Mouse (Mus musculus): ENCODE measurements around the gene Lpar2. TPM values are rescaled to one million over a fixed set of nuclear protein-coding genes. Genes with fewer than 3 reads are reported as not detected.

The Lpar2 gene
- 0.69 and 0.75 TPM in 2 replicates for polyA plus RNA-seq (2015; fragmentation: Nextera tagmentation; extraction: Ambion mirVana)

DNA sequence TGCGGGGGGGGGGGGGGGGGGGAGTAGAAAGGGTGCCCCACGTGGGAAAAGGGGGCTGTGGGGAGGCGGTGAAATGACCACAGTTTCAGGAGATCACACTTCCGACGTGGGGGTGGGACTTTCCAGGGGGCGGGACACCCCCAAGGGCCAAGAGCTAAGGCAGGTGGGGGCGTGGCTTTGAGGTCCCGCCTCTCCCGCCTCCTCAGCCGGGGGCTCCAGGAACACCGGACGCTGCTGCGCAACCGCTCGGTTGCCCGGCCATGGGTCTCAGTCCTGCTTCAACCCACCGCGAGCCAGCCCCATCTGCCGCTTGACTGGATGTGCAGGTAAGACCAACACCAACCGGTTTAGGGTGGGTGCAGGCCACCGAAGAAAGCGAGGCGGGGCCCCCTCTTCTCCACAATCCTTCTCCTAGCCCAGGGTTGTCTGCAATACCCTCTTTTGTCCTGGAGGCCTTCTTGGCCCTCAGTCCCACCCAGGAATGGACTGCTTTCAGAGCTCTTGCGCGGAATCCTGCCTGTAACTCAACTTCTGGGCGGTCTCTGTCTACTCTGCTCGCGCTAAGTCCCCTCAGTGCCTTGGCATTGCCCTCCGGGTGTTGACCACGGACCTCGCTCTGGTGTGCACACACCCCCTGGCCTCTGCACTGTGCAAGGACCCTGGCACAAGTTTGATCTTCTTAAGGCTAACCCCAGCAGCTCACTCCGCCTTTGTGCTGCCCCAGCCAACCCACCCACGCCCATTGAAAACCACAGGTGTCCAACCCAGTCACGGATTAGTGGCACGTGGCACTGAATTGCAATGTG lies at the start of gene Lpar2:
Gene Lpar2, plus strand, starts transcription at position 44 of the 806 bp plus-strand sequence.
- peak within 1 kb of the TSS; percentile 54 for H3K9ac ChIP-seq
- peak within 1 kb of the TSS; percentile 82 for H3K27ac ChIP-seq (replicated peaks)
- H3K4me1 ChIP-seq (replicated peaks): peaks cover 33% of the 10 kb centered on the region
- no peaks in the 10 kb centered on the region for H3K27me3 ChIP-seq
- H3K4me2 ChIP-seq: peak within 1 kb of the TSS; percentile 64
- peak; percentile 82 for ATAC-seq (ENCODE audit: low FRiP score, low read depth)
- H3K4me3 ChIP-seq: peak within 1 kb of the TSS; percentile 48
- no peaks in the 10 kb centered on the region for H3K9me3 ChIP-seq
- WGBS: under 1% methylated on average over 29 of the region's 35 CpGs
- peaks cover 22% of the 10 kb centered on the region for H3K36me3 ChIP-seq

DNA sequence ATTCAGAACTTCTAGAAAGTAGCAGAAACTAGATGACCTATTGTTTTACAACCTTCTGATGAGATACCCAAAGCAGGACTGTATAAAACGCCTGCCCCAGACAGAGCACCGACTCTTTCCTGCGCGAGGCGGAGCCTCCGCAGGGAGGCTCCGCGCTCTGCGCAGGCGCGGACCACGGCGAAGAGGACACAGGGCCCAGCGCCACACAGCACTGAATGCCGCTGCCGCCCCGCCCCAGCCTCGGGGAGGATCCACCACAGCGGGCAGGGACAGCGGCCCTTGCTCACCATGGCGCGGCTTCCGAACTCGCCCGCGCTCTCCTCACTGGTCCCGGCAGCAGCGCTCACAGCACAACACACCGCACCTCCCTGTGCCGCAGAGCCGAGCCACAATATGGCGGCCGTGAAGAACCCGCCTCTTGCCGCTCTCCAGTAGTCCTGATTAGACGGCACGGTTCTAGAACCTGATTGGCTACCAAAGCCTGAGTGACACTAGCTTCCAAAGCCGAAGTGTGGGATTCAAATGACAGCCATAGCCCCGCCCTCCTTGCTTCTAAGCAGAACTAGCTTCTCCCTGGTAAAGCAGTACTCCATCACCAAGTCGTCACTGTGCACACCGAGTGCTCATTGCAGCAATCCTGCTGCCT lies 47.6 kb upstream of the Lpar2 start, which contains the start of gene Gm20422:
Gene Gm20422, minus strand, starts transcription at position 384 of the 646 bp plus-strand sequence.
- H3K4me2 ChIP-seq: peak within 1 kb of the TSS; percentile 69
- peak; percentile 99 for ATAC-seq (ENCODE audit: low FRiP score, low read depth)
- H3K36me3 ChIP-seq: no peaks in the 10 kb centered on the region
- no peaks in the 10 kb centered on the region for H3K27me3 ChIP-seq
- H3K9me3 ChIP-seq: no peaks in the 10 kb centered on the region
- H3K27ac ChIP-seq (replicated peaks): peak within 1 kb of the TSS; percentile 100
- WGBS: under 1% methylated on average over 41 of the region's 41 CpGs
- H3K4me3 ChIP-seq: peak within 1 kb of the TSS; percentile 70
- H3K9ac ChIP-seq: peak within 1 kb of the TSS; percentile 96
- peaks cover 37% of the 10 kb centered on the region for H3K4me1 ChIP-seq (replicated peaks)

DNA sequence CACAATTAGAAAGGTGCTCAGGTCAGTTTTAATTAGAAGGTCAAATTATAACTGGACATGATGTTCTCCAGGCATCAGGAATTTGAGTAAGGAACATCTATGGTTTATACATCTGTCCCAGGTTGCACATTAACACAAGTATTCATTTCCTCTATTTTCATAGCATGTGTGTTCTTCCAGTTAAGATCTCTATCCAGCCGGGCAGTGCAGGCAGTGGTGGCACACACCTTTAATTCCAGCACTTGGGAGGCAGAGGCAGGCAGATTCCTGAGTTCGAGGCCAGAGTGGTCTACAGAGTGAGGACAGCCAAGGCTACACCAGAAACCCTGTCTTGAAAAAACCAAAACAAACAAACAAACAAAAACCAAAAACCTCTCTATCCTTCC lies 47.1 kb upstream of the Lpar2 start:
- H3K27ac ChIP-seq (replicated peaks): peak overlapping the region; percentile 100
- no peaks in the 10 kb centered on the region for H3K27me3 ChIP-seq
- peak overlapping the region; percentile 17; the same call in 1 of the 2 replicates for H3K9ac ChIP-seq
- H3K4me2 ChIP-seq: peak overlapping the region; percentile 69
- WGBS: 54% methylated on average over 2 of the region's 2 CpGs
- H3K4me1 ChIP-seq (replicated peaks): peaks cover 34% of the 10 kb centered on the region
- H3K36me3 ChIP-seq: no peaks in the 10 kb centered on the region
- no peaks in the 10 kb centered on the region for H3K9me3 ChIP-seq
- H3K4me3 ChIP-seq: peak overlapping the region; percentile 70
- peak; percentile 27; the same call in 1 of the 2 replicates for ATAC-seq (ENCODE audit: low FRiP score, low read depth)

GRCm38 (mm10) chr8:69777111-69777510 lies 45.1 kb upstream of the Lpar2 start:
- ATAC-seq (ENCODE audit: low FRiP score, low read depth): no peak
- H3K27me3 ChIP-seq: no peaks in the 10 kb centered on the region
- no peak overlapping the region for H3K27ac ChIP-seq (replicated peaks)
- peaks cover 19% of the 10 kb centered on the region for H3K4me1 ChIP-seq (replicated peaks)
- H3K9me3 ChIP-seq: no peaks in the 10 kb centered on the region
- H3K9ac ChIP-seq: no peak overlapping the region
- H3K4me3 ChIP-seq: no peak overlapping the region
- H3K4me2 ChIP-seq: no peak overlapping the region
- WGBS: 76% methylated on average over 10 of the region's 12 CpGs
- H3K36me3 ChIP-seq: no peaks in the 10 kb centered on the region

DNA sequence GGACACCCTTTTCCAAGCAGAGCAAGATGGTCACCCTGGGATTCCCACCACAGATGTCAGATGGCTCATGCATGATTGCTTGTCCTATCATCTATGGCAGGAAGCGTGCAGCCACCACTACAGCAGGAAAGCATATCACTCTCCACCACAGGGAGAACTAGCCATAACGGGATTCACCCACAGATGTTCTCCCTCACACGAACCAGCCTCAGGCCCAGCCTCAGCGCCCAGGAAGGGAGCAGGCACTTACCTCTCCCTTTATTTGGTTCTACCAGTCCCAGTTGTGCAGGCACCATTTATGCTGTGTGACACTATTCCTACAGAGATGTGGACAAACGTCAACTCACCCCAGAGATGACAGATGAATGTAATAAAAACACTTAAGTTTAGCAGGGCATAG lies 33.1 kb upstream of the Lpar2 start:
- Histone ChIP-seq H3K9me3 (no peaks in the 10 kb centered on the region), H3K27ac (replicated peaks) (no peak overlapping the region), H3K36me3 (peaks cover 4% of the 10 kb centered on the region; the same call in 1 of the 2 replicates), H3K4me2 (no peak overlapping the region), H3K27me3 (no peaks in the 10 kb centered on the region), H3K9ac (no peak overlapping the region), H3K4me3 (no peak overlapping the region), H3K4me1 (replicated peaks) (peaks cover 23% of the 10 kb centered on the region)
- no peak for ATAC-seq (ENCODE audit: low FRiP score, low read depth)
- 87% methylated on average over 5 of the region's 5 CpGs for WGBS

GRCm38 (mm10) chr8:69789731-69790130 lies 32.5 kb upstream of the Lpar2 start:
- Histone ChIP-seq H3K4me1 (replicated peaks) (peaks cover 23% of the 10 kb centered on the region), H3K9me3 (no peaks in the 10 kb centered on the region), H3K27ac (replicated peaks) (no peak overlapping the region), H3K4me3 (no peak overlapping the region), H3K4me2 (0 out of 2 replicates have a peak overlapping the region, but pooled peaks have one; percentile 82), H3K9ac (no peak overlapping the region), H3K27me3 (no peaks in the 10 kb centered on the region), H3K36me3 (peaks cover 9% of the 10 kb centered on the region)
- no peak for ATAC-seq (ENCODE audit: low FRiP score, low read depth)
- 84% methylated on average over 5 of the region's 5 CpGs for WGBS

GRCm38 (mm10) chr8:69790364-69790763 lies 31.9 kb upstream of the Lpar2 start:
- no peaks in the 10 kb centered on the region for H3K9me3 ChIP-seq
- peaks cover 15% of the 10 kb centered on the region for H3K36me3 ChIP-seq
- 42% methylated on average over 11 of the region's 11 CpGs for WGBS
- H3K27me3 ChIP-seq: no peaks in the 10 kb centered on the region
- H3K4me3 ChIP-seq: peak overlapping the region; percentile 99
- peak overlapping the region; percentile 78 for H3K27ac ChIP-seq (replicated peaks)
- peak overlapping the region; percentile 82 for H3K4me2 ChIP-seq
- no peak for ATAC-seq (ENCODE audit: low FRiP score, low read depth)
- H3K4me1 ChIP-seq (replicated peaks): peaks cover 23% of the 10 kb centered on the region
- H3K9ac ChIP-seq: peak overlapping the region; percentile 92

DNA sequence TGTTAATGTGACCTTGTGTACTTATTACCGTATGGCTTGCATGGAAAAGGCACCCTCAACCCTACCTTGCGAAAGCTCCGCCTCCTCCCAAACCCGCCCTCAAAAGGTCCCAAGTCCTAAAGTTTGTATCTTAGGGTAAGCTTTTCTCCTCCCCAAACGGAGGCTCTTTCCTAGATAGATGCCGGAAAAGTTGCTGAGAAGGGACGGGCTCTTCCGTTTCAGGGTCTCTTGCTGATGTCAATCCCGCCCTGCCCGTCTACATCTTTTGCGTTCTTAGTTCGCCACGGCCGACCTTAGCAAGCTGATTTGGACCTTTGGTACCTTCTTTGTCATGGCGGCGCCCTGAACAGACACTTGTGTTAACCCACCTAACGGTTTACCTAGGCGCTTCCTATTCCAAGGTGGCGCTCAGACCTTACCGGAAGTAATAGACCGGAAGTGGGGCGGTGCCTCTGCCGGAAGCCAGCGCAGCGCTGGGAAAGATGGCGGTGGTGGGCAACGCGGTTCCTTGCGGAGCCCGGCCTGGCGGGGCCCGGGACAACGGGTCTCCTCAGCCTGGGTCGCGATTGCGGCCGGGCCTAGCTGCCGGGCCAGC lies 31.4 kb upstream of the Lpar2 start, which contains the start of the genes Atp13a1 and Zfp866:
Gene Atp13a1, plus strand, starts transcription at position 391 of the 595 bp plus-strand sequence.
Gene Zfp866, minus strand, starts transcription at position 406 of the 595 bp plus-strand sequence.
- H3K4me2 ChIP-seq: peak within 1 kb of the TSS; percentile 82
- peak within 1 kb of the TSS; percentile 99 for H3K4me3 ChIP-seq
- H3K27me3 ChIP-seq: no peaks in the 10 kb centered on the region
- peaks cover 20% of the 10 kb centered on the region for H3K36me3 ChIP-seq
- H3K9ac ChIP-seq: peak within 1 kb of the TSS; percentile 92
- H3K9me3 ChIP-seq: no peaks in the 10 kb centered on the region
- H3K27ac ChIP-seq (replicated peaks): peak within 1 kb of the TSS; percentile 78
- peak; percentile 95 for ATAC-seq (ENCODE audit: low FRiP score, low read depth)
- under 1% methylated on average over 33 of the region's 38 CpGs for WGBS
- peaks cover 23% of the 10 kb centered on the region for H3K4me1 ChIP-seq (replicated peaks)

GRCm38 (mm10) chr8:69791415-69792068 lies 30.7 kb upstream of the Lpar2 start:
- peak overlapping the region; percentile 92 for H3K9ac ChIP-seq
- H3K27me3 ChIP-seq: no peaks in the 10 kb centered on the region
- under 1% methylated on average over 47 of the region's 48 CpGs for WGBS
- peak overlapping the region; percentile 78 for H3K27ac ChIP-seq (replicated peaks)
- peak; percentile 81 for ATAC-seq (ENCODE audit: low FRiP score, low read depth)
- H3K4me3 ChIP-seq: peak overlapping the region; percentile 99
- H3K4me1 ChIP-seq (replicated peaks): peaks cover 23% of the 10 kb centered on the region
- peaks cover 27% of the 10 kb centered on the region for H3K36me3 ChIP-seq
- H3K4me2 ChIP-seq: peak overlapping the region; percentile 82
- H3K9me3 ChIP-seq: no peaks in the 10 kb centered on the region

DNA sequence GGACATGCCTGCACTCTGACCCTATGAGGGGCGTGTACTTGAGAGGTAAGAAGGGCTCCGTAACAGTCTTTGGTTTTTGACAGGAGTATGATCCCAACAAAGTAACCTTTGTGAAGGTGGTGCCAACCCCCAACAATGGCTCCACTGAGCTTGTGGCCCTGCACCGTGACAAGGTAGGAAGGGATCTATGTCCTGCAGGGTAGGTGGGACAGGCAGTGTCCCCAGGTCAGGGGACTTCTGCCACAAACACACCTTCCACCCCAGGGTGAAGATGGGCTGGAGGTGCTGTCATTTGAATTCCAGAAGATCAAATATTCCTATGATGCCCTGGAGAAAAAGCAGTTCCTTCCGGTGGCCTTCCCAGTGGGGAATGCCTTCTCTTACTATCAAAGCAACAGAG lies 28.6 kb upstream of the Lpar2 start:
- H3K27ac ChIP-seq (replicated peaks): no peak overlapping the region
- no peaks in the 10 kb centered on the region for H3K9me3 ChIP-seq
- H3K9ac ChIP-seq: no peak overlapping the region
- peaks cover 23% of the 10 kb centered on the region for H3K4me1 ChIP-seq (replicated peaks)
- no peak overlapping the region for H3K4me3 ChIP-seq
- WGBS: 95% methylated on average over 4 of the region's 4 CpGs
- H3K27me3 ChIP-seq: no peaks in the 10 kb centered on the region
- ATAC-seq (ENCODE audit: low FRiP score, low read depth): no peak
- peaks cover 48% of the 10 kb centered on the region for H3K36me3 ChIP-seq
- H3K4me2 ChIP-seq: no peak overlapping the region

GRCm38 (mm10) chr8:69794096-69794495 lies 28.1 kb upstream of the Lpar2 start:
- Histone ChIP-seq H3K27ac (replicated peaks) (no peak overlapping the region), H3K27me3 (no peaks in the 10 kb centered on the region), H3K4me2 (no peak overlapping the region), H3K9me3 (no peaks in the 10 kb centered on the region), H3K4me3 (no peak overlapping the region), H3K9ac (no peak overlapping the region), H3K36me3 (peaks cover 53% of the 10 kb centered on the region), H3K4me1 (replicated peaks) (peaks cover 23% of the 10 kb centered on the region)
- no peak for ATAC-seq (ENCODE audit: low FRiP score, low read depth)
- 99% methylated on average over 3 of the region's 3 CpGs for whole genome bisulfite sequencing

Data from hindbrain, embryonic 15.5 days (tissue).